9 mouse cellular contexts compared by ENCODE assay signal in genomic region chr10:128807018-128807417, GRCm38 (mm10). TPM values are rescaled to one million over a fixed set of nuclear protein-coding genes. Genes with fewer than 3 reads are reported as not detected.
DNase-seq lines count a peak whose midpoint lies in the region; ATAC-seq and TF ChIP-seq lines count a peak whose summit lies in the region.
"Had no signal": no experiment of that assay in that cellular context is flagged by ENCODE, and none has a peak within 500 bp of the region (broad histone marks: within the 10 kb centered on the region; RNA-seq: fewer than 3 reads in every experiment).

No protein-coding gene starts in this region.

- H3K4me3 ChIP-seq in E14TG2a.4 (replicated peaks; ENCODE audit: low read length) (peak overlapping the region; percentile 100), macrophage (ENCODE audit: inconsistent target) (peak overlapping the region; percentile 56; the same call in 1 of the 2 replicates)
- peak overlapping the region; percentile 86 for H3K4me3 ChIP-seq in hindbrain, embryonic 10.5 days

- peaks cover 11% of the 10 kb centered on the region for H3K27me3 ChIP-seq in E14TG2a.4 (ENCODE audit: insufficient read depth, low read length)
- H3K27me3 ChIP-seq in hindbrain, embryonic 10.5 days (ENCODE audit: insufficient read depth, poor library complexity, severe bottlenecking): no peaks in the 10 kb centered on the region

- TF ChIP-seq CTCF in E14TG2a.4 (conservative IDR thresholded peaks at IDR 0.05; ENCODE audit: low read length): no peak

- peak; percentile 94 for DNase-seq in heart, adult 11 months
- no peak for DNase-seq in heart, postnatal 10 days
- no peak for DNase-seq in hindbrain, embryonic 10.5 days (ENCODE audit: low spot score)
- DNase-seq in layer of hippocampus, postnatal 36 days: no peak
- no peak for DNase-seq in urinary bladder, postnatal 25 days (ENCODE audit: low spot score)
- DNase-seq: kidney, postnatal 25 days had no signal

- H3K9me3 ChIP-seq in E14TG2a.4 (ENCODE audit: low read length): no peaks in the 10 kb centered on the region
- no peaks in the 10 kb centered on the region for H3K9me3 ChIP-seq in hindbrain, embryonic 10.5 days

- intact Hi-C loops in heart, postnatal 10 days (cut with DNase I): no loop called here

- WGBS in hindbrain, embryonic 10.5 days: 93% methylated on average over 8 of the region's 8 CpGs
- 86% methylated on average over 8 of the region's 8 CpGs for WGBS in macrophage (ENCODE audit: missing documents)

- H3K36me3 ChIP-seq in E14TG2a.4 (ENCODE audit: insufficient read depth, low read length): peaks cover 36% of the 10 kb centered on the region
- H3K36me3 ChIP-seq in hindbrain, embryonic 10.5 days: peaks cover 46% of the 10 kb centered on the region
- no peaks in the 10 kb centered on the region for H3K36me3 ChIP-seq in macrophage (ENCODE audit: inconsistent target)

- no peak for ATAC-seq in activated CD4-positive, CD25-positive, alpha-beta regulatory T cell, adult 4 months

- peaks cover 51% of the 10 kb centered on the region for H3K4me1 ChIP-seq in E14TG2a.4 (replicated peaks; ENCODE audit: low read depth, low read length)
- H3K4me1 ChIP-seq in hindbrain, embryonic 10.5 days (replicated peaks): peaks cover 63% of the 10 kb centered on the region

- H3K27ac ChIP-seq in hindbrain, embryonic 10.5 days: peak overlapping the region; percentile 12; the same call in 1 of the 2 replicates
- no peak overlapping the region for H3K27ac ChIP-seq in macrophage

- H3K79me2 ChIP-seq in macrophage (ENCODE audit: inconsistent target): peaks cover 52% of the 10 kb centered on the region

RNA-seq across cellular contexts. Expression of gene Tmem198b, which starts 2.8 kb away (rescaled TPM):
- 10 to 100 TPM; 12.7 to 13.3 TPM for total RNA-seq in heart, postnatal 10 days (2021)
- polyA plus RNA-seq in hindbrain, embryonic 10.5 days (2016; fragmentation: Nextera tagmentation; extraction: Ambion mirVana): 19.1 and 23.3 TPM in 2 replicates
- total RNA-seq in macrophage (2018; cell fraction: chromatin; rRNA removed): 10 to 100 TPM in 5 of 26 experiments, 1 to 10 TPM in 21; 1.2 to 18.0 (median 5.7) TPM
- total RNA-seq in macrophage (2018; cell fraction: cytosol; rRNA removed): 10 to 100 TPM in 6 of 26 experiments, 1 to 10 TPM in 20; 5.1 to 12.5 (median 8.0) TPM
- total RNA-seq in macrophage (2018; cell fraction: nucleus; rRNA removed): 10 to 100 TPM in 10 of 26 experiments, 1 to 10 TPM in 16; 4.9 to 21.6 (median 9.2) TPM
- 6.9 to 10.4 TPM (median 9.0 TPM) in 3 replicates for polyA plus RNA-seq in macrophage (2018)
- 1 to 10 TPM; 3.3 to 3.4 TPM for polyA plus RNA-seq in activated CD4-positive, CD25-positive, alpha-beta regulatory T cell, adult 4 months (2017; shearing (Covaris generic))
- 10 to 100 TPM in 1 of 2 experiments, 1 to 10 TPM in 1; 8.4 to 10.6 TPM for total RNA-seq in layer of hippocampus, postnatal 36 days (2021)

RNA-seq across cellular contexts. Expression of gene Dnajc14, which starts 3.2 kb away (rescaled TPM):
- total RNA-seq in heart, postnatal 10 days (2021): 10 to 100 TPM; 49.1 to 52.0 TPM
- polyA plus RNA-seq in hindbrain, embryonic 10.5 days (2016; fragmentation: Nextera tagmentation; extraction: Ambion mirVana): 50.4 and 56.0 TPM in 2 replicates
- 10 to 100 TPM; 17.0 to 78.8 (median 54.1) TPM for total RNA-seq in macrophage (2018; cell fraction: chromatin; rRNA removed)
- total RNA-seq in macrophage (2018; cell fraction: cytosol; rRNA removed): 10 to 100 TPM; 48.2 to 79.2 (median 64.5) TPM
- total RNA-seq in macrophage (2018; cell fraction: nucleus; rRNA removed): 10 to 100 TPM; 32.7 to 94.5 (median 68.6) TPM
- polyA plus RNA-seq in macrophage (2018): 42.1 to 51.3 TPM (median 44.5 TPM) in 3 replicates
- 10 to 100 TPM; 54.4 to 68.5 TPM for polyA plus RNA-seq in activated CD4-positive, CD25-positive, alpha-beta regulatory T cell, adult 4 months (2017; shearing (Covaris generic))
- total RNA-seq in layer of hippocampus, postnatal 36 days (2021): 10 to 100 TPM; 65.3 to 69.1 TPM

RNA-seq across cellular contexts. Expression of gene Sarnp, which starts 10.1 kb away (rescaled TPM):
- 10 to 100 TPM; 47.2 to 52.6 TPM for total RNA-seq in heart, postnatal 10 days (2021)
- 251 and 263 TPM in 2 replicates for polyA plus RNA-seq in hindbrain, embryonic 10.5 days (2016; fragmentation: Nextera tagmentation; extraction: Ambion mirVana)
- total RNA-seq in macrophage (2018; cell fraction: chromatin; rRNA removed): 10 to 100 TPM; 30.2 to 91.3 (median 46.9) TPM
- total RNA-seq in macrophage (2018; cell fraction: cytosol; rRNA removed): 10 to 100 TPM; 50.1 to 84.6 (median 60.3) TPM
- 10 to 100 TPM; 18.0 to 45.7 (median 27.9) TPM for total RNA-seq in macrophage (2018; cell fraction: nucleus; rRNA removed)
- polyA plus RNA-seq in macrophage (2018): 69.5 to 146 TPM (median 84.3 TPM) in 3 replicates
- polyA plus RNA-seq in activated CD4-positive, CD25-positive, alpha-beta regulatory T cell, adult 4 months (2017; shearing (Covaris generic)): 100 to 1,000 TPM; 192 to 229 TPM
- 10 to 100 TPM; 38.9 to 39.5 TPM for total RNA-seq in layer of hippocampus, postnatal 36 days (2021)

RNA-seq across cellular contexts. Expression of gene Ormdl2, which starts 14.4 kb away (rescaled TPM):
- 1 to 10 TPM; 6.5 to 9.8 TPM for total RNA-seq in heart, postnatal 10 days (2021)
- polyA plus RNA-seq in hindbrain, embryonic 10.5 days (2016; fragmentation: Nextera tagmentation; extraction: Ambion mirVana): 74.1 and 97.0 TPM in 2 replicates
- total RNA-seq in macrophage (2018; cell fraction: chromatin; rRNA removed): 1 to 10 TPM in 23 of 26 experiments, under 1 TPM in 1, not detected in 2; 0.94 to 7.5 (median 3.1) TPM
- total RNA-seq in macrophage (2018; cell fraction: cytosol; rRNA removed): 10 to 100 TPM; 32.9 to 58.4 (median 49.3) TPM
- total RNA-seq in macrophage (2018; cell fraction: nucleus; rRNA removed): 10 to 100 TPM in 25 of 26 experiments, 1 to 10 TPM in 1; 9.4 to 76.9 (median 21.9) TPM
- 42.2 to 61.4 TPM (median 59.0 TPM) in 3 replicates for polyA plus RNA-seq in macrophage (2018)
- polyA plus RNA-seq in activated CD4-positive, CD25-positive, alpha-beta regulatory T cell, adult 4 months (2017; shearing (Covaris generic)): 10 to 100 TPM; 75.6 to 87.1 TPM
- 1 to 10 TPM; 8.9 to 9.8 TPM for total RNA-seq in layer of hippocampus, postnatal 36 days (2021)

RNA-seq across cellular contexts. Expression of gene Mmp19, which starts 16.3 kb away (rescaled TPM):
- total RNA-seq in heart, postnatal 10 days (2021): 1 to 10 TPM; 3.4 to 5.4 TPM
- polyA plus RNA-seq in hindbrain, embryonic 10.5 days (2016; fragmentation: Nextera tagmentation; extraction: Ambion mirVana): 0.36 and 0.39 TPM in 2 replicates
- total RNA-seq in macrophage (2018; cell fraction: chromatin; rRNA removed): 10 to 100 TPM in 10 of 26 experiments, 1 to 10 TPM in 16; 1.3 to 18.5 (median 5.8) TPM
- 10 to 100 TPM in 25 of 26 experiments, 1 to 10 TPM in 1; 9.9 to 28.2 (median 20.1) TPM for total RNA-seq in macrophage (2018; cell fraction: cytosol; rRNA removed)
- 10 to 100 TPM in 23 of 26 experiments, 1 to 10 TPM in 3; 6.9 to 29.4 (median 14.7) TPM for total RNA-seq in macrophage (2018; cell fraction: nucleus; rRNA removed)
- 18.7 to 24.6 TPM (median 21.3 TPM) in 3 replicates for polyA plus RNA-seq in macrophage (2018)
- polyA plus RNA-seq in activated CD4-positive, CD25-positive, alpha-beta regulatory T cell, adult 4 months (2017; shearing (Covaris generic)): not detected
- total RNA-seq in layer of hippocampus, postnatal 36 days (2021): under 1 TPM; 0.20 to 0.46 TPM
